28 mouse cellular contexts compared by ENCODE assay signal in genomic region chr2:77059596-77059995, GRCm38 (mm10).
A peak's percentile ranks its signal among the peaks of the same experiment; 100 is the strongest.
DNase-seq lines count a peak whose midpoint lies in the region; ATAC-seq and TF ChIP-seq lines count a peak whose summit lies in the region.
"Had no signal": no experiment of that assay in that cellular context is flagged by ENCODE, and none has a peak within 500 bp of the region (broad histone marks: within the 10 kb centered on the region; RNA-seq: fewer than 3 reads in every experiment).

No protein-coding gene starts in this region.

- H3K9ac ChIP-seq in forebrain, embryonic 13.5 days = no peak overlapping the region
- H3K9ac ChIP-seq in forebrain, embryonic 14.5 days (ENCODE audit: low read length) = no peak overlapping the region
- H3K9ac ChIP-seq in hindbrain, embryonic 16.5 days (ENCODE audit: low read depth, low read length) = no peak overlapping the region
- H3K9ac ChIP-seq in ES-Bruce4 (ENCODE audit: low read depth, poor library complexity, severe bottlenecking) = no peak overlapping the region
- no peak overlapping the region for H3K9ac ChIP-seq in kidney, embryonic 16.5 days (replicated peaks; ENCODE audit: low read length)
- H3K9ac ChIP-seq: forebrain, postnatal 0 days; liver, embryonic 13.5 days had no signal

- no peaks in the 10 kb centered on the region for H3K36me3 ChIP-seq in forebrain, embryonic 13.5 days (ENCODE audit: poor library complexity, severe bottlenecking)
- no peaks in the 10 kb centered on the region for H3K36me3 ChIP-seq in forebrain, embryonic 14.5 days (ENCODE audit: control insufficient read depth, insufficient read depth, low read length)
- H3K36me3 ChIP-seq in hindbrain, embryonic 10.5 days = no peaks in the 10 kb centered on the region
- H3K36me3 ChIP-seq in hindbrain, embryonic 16.5 days (ENCODE audit: control insufficient read depth, insufficient read depth, low read length) = no peaks in the 10 kb centered on the region
- H3K36me3 ChIP-seq in ES-Bruce4 (ENCODE audit: control insufficient read depth, insufficient read depth, low read length, poor library complexity, severe bottlenecking) = no peaks in the 10 kb centered on the region
- H3K36me3 ChIP-seq in kidney, embryonic 16.5 days (ENCODE audit: insufficient read depth, low read length) = no peaks in the 10 kb centered on the region
- H3K36me3 ChIP-seq: embryonic facial prominence, embryonic 10.5 days; liver, embryonic 13.5 days had no signal

- ATAC-seq in forebrain, embryonic 13.5 days = 0 out of 2 replicates have a peak, but pooled peaks have one; percentile 7
- no peak for ATAC-seq in forebrain, embryonic 14.5 days
- no peak for ATAC-seq in hindbrain, embryonic 16.5 days
- no peak for ATAC-seq in kidney, embryonic 16.5 days (ENCODE audit: low FRiP score, low TSS enrichment)
- ATAC-seq: forebrain, postnatal 0 days; inflammation-experienced regulatory T-cells, adult 6 months; Patski had no signal

- H3K27me3 ChIP-seq in forebrain, embryonic 13.5 days = no peaks in the 10 kb centered on the region
- no peaks in the 10 kb centered on the region for H3K27me3 ChIP-seq in forebrain, embryonic 14.5 days (replicated peaks; ENCODE audit: control insufficient read depth, insufficient read depth, low read length)
- H3K27me3 ChIP-seq in hindbrain, embryonic 10.5 days (ENCODE audit: insufficient read depth, poor library complexity, severe bottlenecking) = 0 out of 2 replicates have a peak, but pooled peaks cover 3% of the 10 kb centered on the region
- no peaks in the 10 kb centered on the region for H3K27me3 ChIP-seq in hindbrain, embryonic 16.5 days (replicated peaks; ENCODE audit: control insufficient read depth, insufficient read depth, low read length)
- no peaks in the 10 kb centered on the region for H3K27me3 ChIP-seq in ES-Bruce4 (ENCODE audit: control insufficient read depth, insufficient read depth, low read length, poor library complexity, severe bottlenecking)
- no peaks in the 10 kb centered on the region for H3K27me3 ChIP-seq in kidney, embryonic 16.5 days (ENCODE audit: insufficient read depth, low read length)
- H3K27me3 ChIP-seq: liver, embryonic 13.5 days had no signal

- peaks cover 17% of the 10 kb centered on the region for H3K4me1 ChIP-seq in forebrain, embryonic 13.5 days
- H3K4me1 ChIP-seq in forebrain, embryonic 14.5 days (ENCODE audit: control insufficient read depth, insufficient read depth, low read length) = peaks cover 10% of the 10 kb centered on the region
- H3K4me1 ChIP-seq in hindbrain, embryonic 10.5 days (replicated peaks) = peaks cover 33% of the 10 kb centered on the region
- H3K4me1 ChIP-seq in hindbrain, embryonic 16.5 days (ENCODE audit: control insufficient read depth, insufficient read depth, low read depth, low read length) = peaks cover 11% of the 10 kb centered on the region
- H3K4me1 ChIP-seq in ES-Bruce4 (ENCODE audit: control insufficient read depth, insufficient read depth, low read length) = no peaks in the 10 kb centered on the region
- no peaks in the 10 kb centered on the region for H3K4me1 ChIP-seq in kidney, embryonic 16.5 days (ENCODE audit: insufficient read depth, low read length)
- H3K4me1 ChIP-seq: liver, embryonic 13.5 days had no signal

- no peak overlapping the region for H3K4me2 ChIP-seq in forebrain, embryonic 13.5 days
- H3K4me2 ChIP-seq in forebrain, embryonic 14.5 days (ENCODE audit: low read length) = no peak overlapping the region
- H3K4me2 ChIP-seq in hindbrain, embryonic 16.5 days (ENCODE audit: low read length) = no peak overlapping the region
- H3K4me2 ChIP-seq in kidney, embryonic 16.5 days (replicated peaks; ENCODE audit: low read depth, low read length) = no peak overlapping the region
- H3K4me2 ChIP-seq: liver, embryonic 13.5 days; midbrain, embryonic 11.5 days had no signal

- 0 out of 2 replicates have a peak, but pooled peaks have one; percentile 55 for TF ChIP-seq EP300 in ES-Bruce4 (IDR thresholded peaks at IDR 0.05; ENCODE audit: insufficient read depth, low read depth, low read length)

- no peak overlapping the region for H3K27ac ChIP-seq in forebrain, embryonic 13.5 days
- no peak overlapping the region for H3K27ac ChIP-seq in forebrain, embryonic 14.5 days (ENCODE audit: low read depth, low read length)
- no peak overlapping the region for H3K27ac ChIP-seq in hindbrain, embryonic 10.5 days
- H3K27ac ChIP-seq in hindbrain, embryonic 16.5 days (ENCODE audit: low read depth, low read length) = no peak overlapping the region
- H3K27ac ChIP-seq in ES-Bruce4 (ENCODE audit: insufficient read depth, low read length) = no peak overlapping the region
- no peak overlapping the region for H3K27ac ChIP-seq in kidney, embryonic 16.5 days (ENCODE audit: low read length)
- H3K27ac ChIP-seq: embryonic facial prominence, embryonic 10.5 days; kidney, postnatal 0 days; left cerebral cortex, adult 2 months; liver, embryonic 13.5 days had no signal

- no peaks in the 10 kb centered on the region for H3K9me3 ChIP-seq in forebrain, embryonic 13.5 days (replicated peaks)
- no peaks in the 10 kb centered on the region for H3K9me3 ChIP-seq in forebrain, embryonic 14.5 days (replicated peaks; ENCODE audit: control insufficient read depth, low read length)
- H3K9me3 ChIP-seq in hindbrain, embryonic 10.5 days = no peaks in the 10 kb centered on the region
- no peaks in the 10 kb centered on the region for H3K9me3 ChIP-seq in hindbrain, embryonic 16.5 days (ENCODE audit: control insufficient read depth, low read length)
- no peaks in the 10 kb centered on the region for H3K9me3 ChIP-seq in ES-Bruce4 (replicated peaks; ENCODE audit: control insufficient read depth, insufficient read depth, low read length, poor library complexity, severe bottlenecking)
- H3K9me3 ChIP-seq in kidney, embryonic 16.5 days (ENCODE audit: low read length) = no peaks in the 10 kb centered on the region
- H3K9me3 ChIP-seq: embryonic facial prominence, embryonic 10.5 days; liver, embryonic 13.5 days had no signal

- H3K4me3 ChIP-seq in forebrain, embryonic 13.5 days = no peak overlapping the region
- H3K4me3 ChIP-seq in forebrain, embryonic 14.5 days (ENCODE audit: low read depth, low read length) = no peak overlapping the region
- H3K4me3 ChIP-seq in hindbrain, embryonic 10.5 days = no peak overlapping the region
- no peak overlapping the region for H3K4me3 ChIP-seq in hindbrain, embryonic 16.5 days (ENCODE audit: low read length)
- no peak overlapping the region for H3K4me3 ChIP-seq in ES-Bruce4 (ENCODE audit: low read depth, low read length)
- H3K4me3 ChIP-seq in kidney, embryonic 16.5 days (ENCODE audit: low read length) = no peak overlapping the region
- H3K4me3 ChIP-seq: embryonic facial prominence, embryonic 10.5 days; left cerebral cortex, adult 2 months; liver, embryonic 13.5 days had no signal

- no peak for TF ChIP-seq POLR2A in ES-Bruce4 (IDR thresholded peaks at IDR 0.05; ENCODE audit: insufficient read depth, low read length)

- DNase-seq in forebrain, embryonic 14.5 days (ENCODE audit: low spot score) = no peak
- peak; percentile 10 for DNase-seq in hindbrain, embryonic 10.5 days (ENCODE audit: low spot score)
- peak; percentile 87 for DNase-seq in ZHBTc4 (ENCODE audit: low read depth, low spot score)
- DNase-seq: adrenal gland, postnatal 10 days; cerebellum, adult 8-10 months; cerebellum, postnatal 36 days; forebrain, postnatal 0 days; gastrocnemius, postnatal 25 days; heart, adult 18-20 months; heart, postnatal 14 days; kidney, adult 18-20 months; layer of hippocampus, adult 9-11 months; liver, embryonic 13.5 days; lung, adult 2 months; lung, postnatal 14 days; right cerebral cortex, postnatal 25 days; spleen, adult 18-20 months; thymus, postnatal 25 days had no signal

- WGBS in forebrain, embryonic 13.5 days = 16% methylated on average over 8 of the region's 8 CpGs
- WGBS in forebrain, embryonic 14.5 days = 16% methylated on average over 8 of the region's 8 CpGs
- WGBS in hindbrain, embryonic 10.5 days = 28% methylated on average over 8 of the region's 8 CpGs
- WGBS in hindbrain, embryonic 16.5 days = 19% methylated on average over 8 of the region's 8 CpGs
- 71% methylated on average over 8 of the region's 8 CpGs for WGBS in kidney, embryonic 16.5 days

- TF ChIP-seq CTCF in ES-Bruce4 (IDR thresholded peaks at IDR 0.05; ENCODE audit: low read depth, low read length) = no peak
